Mouse (Mus musculus): ENCODE measurements at regions not wholly inside any gene's neighbourhood (a gene's known extent, or its start where the extent isn't known, plus 50 kb on each side); places are given as distances from the start of the nearest gene placed in this dataset.

DNA sequence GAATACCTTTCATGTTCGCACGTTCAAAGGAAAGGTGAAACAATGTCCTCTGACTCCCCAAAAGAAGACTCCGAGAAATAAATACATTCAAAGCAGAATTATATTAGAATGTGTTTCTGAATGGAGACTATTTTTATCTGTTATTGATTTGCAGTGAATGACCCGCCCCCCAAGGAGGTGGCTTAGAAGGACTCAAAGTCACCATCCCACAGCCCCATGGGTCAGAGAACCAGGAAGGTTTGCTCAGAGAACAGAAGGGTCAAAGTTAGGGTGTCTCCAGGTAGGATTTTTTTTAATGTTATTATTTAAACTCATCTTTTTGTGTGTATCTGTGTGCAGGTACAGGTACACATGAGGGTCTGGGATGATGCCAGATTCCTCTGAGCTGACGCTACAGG, 360.4 kb upstream of the Maf start:
- TF ChIP-seq CTCF (IDR thresholded peaks at IDR 0.05; ENCODE audit: low read depth): no peak
- no peak for TF ChIP-seq EP300 (IDR thresholded peaks at IDR 0.05; ENCODE audit: low read depth)
